Mouse (Mus musculus): ENCODE data around the gene Jazf1. TPM values are rescaled to one million over a fixed set of nuclear protein-coding genes. Genes with fewer than 3 reads are reported as not detected.

Gene Jazf1
- total RNA-seq, 2 experiments from 2014 or later = 0.77 to 0.94 TPM

- intact Hi-C loops (cut with DNase I) = no loop called here
- no peak for DNase-seq
Measured at GRCm38 (mm10) chr6:52765206-52765605, 303.2 kb downstream of the Jazf1 start.

- no peak for DNase-seq
- intact Hi-C loops (cut with DNase I) = no loop called here
Measured at GRCm38 (mm10) chr6:52752832-52753231, 315.6 kb downstream of the Jazf1 start.

GRCm38 (mm10) chr6:52734630-52735029 lies 333.8 kb downstream of the Jazf1 start:
- no peak for DNase-seq
- intact Hi-C loops (cut with DNase I) = no loop called here

- intact Hi-C loops (cut with DNase I) = no loop called here
- DNase-seq = no peak
Measured at GRCm38 (mm10) chr6:52730338-52730737, 338.1 kb downstream of the Jazf1 start.

GRCm38 (mm10) chr6:52724805-52725439 lies 343.5 kb downstream of the Jazf1 start:
- DNase-seq = peak in 1 of 2 experiments; percentile 22

More at GRCm38 (mm10) chr6:52724805-52725439, 343.5 kb downstream of the Jazf1 start:
- intact Hi-C loops (cut with DNase I) = loop anchor here (5.0 kb wide), 2 partner anchors 63 to 418 kb away; no protein-coding TSS in a partner anchor

Other genes starting within 250 kb of the Jazf1 start
- 1 to 10 TPM; 7.1 to 7.8 TPM for gene Creb5, start 218.6 kb upstream of the Jazf1 start, total RNA-seq (2021)

All from gastrocnemius, postnatal 36 days (tissue).